Mouse (Mus musculus) ES-E14 (cell line): ENCODE data around the gene Cldn19.

Experiments used
- CHD2 ChIP-seq: IDR thresholded peaks from 2 replicates; pipeline ENCODE4 v1.6.1; 2014; ENCODE audit warnings: mild to moderate bottlenecking, low read depth, low read length, inconsistent platforms
- HCFC1 ChIP-seq: IDR thresholded peaks from 2 replicates; pipeline ENCODE4 v1.6.1; 2012; ENCODE audit warnings: low read length, inconsistent platforms, borderline replicate concordance; ENCODE audit not compliant: insufficient read depth
- MAFK ChIP-seq: IDR thresholded peaks from 2 replicates; pipeline ENCODE4 v1.6.1; 2014; ENCODE audit warnings: mild to moderate bottlenecking, low read depth, low read length, inconsistent platforms; ENCODE audit not compliant: insufficient read depth
- ZNF384 ChIP-seq: IDR thresholded peaks from 2 replicates; pipeline ENCODE4 v1.6.1; 2012; ENCODE audit warnings: low read depth, low read length, inconsistent platforms

DNA sequence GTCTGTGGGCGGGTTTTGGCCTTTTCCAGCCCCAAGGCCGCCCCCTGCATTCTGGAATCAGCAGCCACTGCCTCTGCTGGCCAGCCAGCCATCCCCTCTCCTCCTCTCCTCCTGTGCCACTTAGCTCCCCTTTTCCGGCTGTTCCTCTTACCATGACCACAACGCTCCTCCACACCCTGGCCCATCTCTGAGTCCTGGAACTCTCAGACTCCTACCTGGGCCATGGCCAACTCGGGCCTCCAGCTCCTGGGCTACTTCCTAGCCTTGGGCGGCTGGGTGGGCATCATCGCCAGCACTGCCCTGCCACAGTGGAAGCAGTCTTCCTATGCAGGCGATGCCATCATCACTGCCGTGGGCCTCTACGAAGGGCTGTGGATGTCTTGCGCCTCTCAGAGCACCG is at the start of gene Cldn19:
- TF ChIP-seq MAFK (no peak), HCFC1 (no peak), ZNF384 (no peak), CHD2 (no peak)
